Mouse (Mus musculus) liver, adult 2 months (tissue): ENCODE results near the gene Olfr1124. TPM values are rescaled to one million over a fixed set of nuclear protein-coding genes. Genes with fewer than 3 reads are reported as not detected.

ENCODE experiments used
- DNase-seq: peaks from one replicate; pipeline ENCODE4 v3.0.0-alpha.2; 2011; ENCODE audit warnings: low read depth, low spot score; ENCODE audit errors: extremely low read depth
- H3K27ac ChIP-seq: fragments of 200-500 bp; replicated peaks from 2 replicates; pipeline ENCODE4 v1.5.1; 2012; ENCODE audit warnings: low read depth, mild to moderate bottlenecking, control low read depth, inconsistent platforms, low read length; ENCODE audit not compliant: insufficient read depth
- H3K27me3 ChIP-seq: fragments of 200-500 bp; 2 replicates; pipeline ENCODE4 v1.6.1; 2012; ENCODE audit warnings: mild to moderate bottlenecking, moderate library complexity, low read length, inconsistent platforms; ENCODE audit not compliant: control insufficient read depth, insufficient read depth
- H3K36me3 ChIP-seq: fragments of 200-500 bp; 2 replicates; pipeline ENCODE4 v1.6.1; 2012; ENCODE audit warnings: low read length, inconsistent platforms; ENCODE audit not compliant: control insufficient read depth, insufficient read depth
- H3K4me1 ChIP-seq: fragments of 200-500 bp; 2 replicates; pipeline ENCODE4 v1.6.1; 2011; ENCODE audit warnings: low read length; ENCODE audit not compliant: control insufficient read depth, insufficient read depth
- H3K4me3 ChIP-seq: fragments of 200-500 bp; 2 replicates; pipeline ENCODE4 v1.5.1; 2011; ENCODE audit warnings: low read depth, mild to moderate bottlenecking, control low read depth, low read length, moderate library complexity; ENCODE audit not compliant: insufficient read depth
- H3K79me2 ChIP-seq: fragments of 200-500 bp; 2 replicates; pipeline ENCODE4 v1.6.1; 2012; ENCODE audit warnings: inconsistent platforms, mild to moderate bottlenecking, low read length, moderate library complexity; ENCODE audit not compliant: control insufficient read depth, insufficient read depth
- H3K9ac ChIP-seq: fragments of 200-500 bp; 2 replicates; pipeline ENCODE4 v1.6.1; 2012; ENCODE audit warnings: low read depth, mild to moderate bottlenecking, control low read depth, inconsistent platforms, low read length
- CTCF ChIP-seq: fragments of 200-500 bp; IDR thresholded peaks from 2 replicates; pipeline ENCODE4 v1.5.1; 2011; ENCODE audit warnings: low read depth, low read length, control low read depth
- POLR2A ChIP-seq: fragments of 200-500 bp; IDR thresholded peaks from 2 replicates; pipeline ENCODE4 v1.6.1; 2011; ENCODE audit warnings: low read length, control low read depth; ENCODE audit not compliant: insufficient read depth; ENCODE audit errors: extremely low read depth
- WGBS: fragments of 180-500 bp; shearing (Covaris S2); methylation state at CpG from one replicate; pipeline ENCODE4 v1.1.7; 2018; 5-methylcytosine and 5-hydroxymethylcytosine counted together
- polyA plus RNA-seq: library from polyadenylated mRNA; depleted of rRNA; stranded (reverse); fragments of >200 nt; gene quantifications from 2 replicates; pipeline ENCODE4 v1.2.3, GENCODE M21; 2012; rRNA removed
- total RNA-seq: library from RNA; depleted of rRNA; stranded (reverse); fragments of >200 nt; gene quantifications from 2 replicates; pipeline ENCODE4 v1.2.3, GENCODE M21; 2014; rRNA removed

Gene Olfr1124
- total and polyA plus RNA-seq, 2 experiments: not detected

DNA sequence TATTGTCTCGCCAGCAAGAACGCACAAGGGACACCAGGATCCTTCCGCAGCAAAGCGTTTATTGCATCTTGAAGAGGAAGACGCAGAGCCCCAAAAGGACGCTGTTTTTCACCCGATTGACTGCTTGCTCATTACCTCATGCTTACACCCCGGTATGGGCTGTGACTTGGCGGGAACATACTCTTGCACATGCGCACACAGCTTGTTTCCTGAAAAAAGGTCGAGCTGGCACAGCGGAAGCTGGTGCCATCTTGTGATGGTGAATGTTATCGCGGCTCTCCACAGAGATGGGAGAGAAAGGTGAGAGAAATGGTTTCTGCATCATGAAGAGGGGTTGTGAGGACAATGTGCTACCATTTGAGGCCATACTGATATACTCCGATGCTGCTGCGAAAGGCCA, 7.7 kb downstream of the Olfr1124 start:
- H3K27me3 ChIP-seq: no peaks in the 10 kb centered on the region
- DNase-seq: no peak
- H3K27ac ChIP-seq: no peak overlapping the region
- H3K79me2 ChIP-seq: no peaks in the 10 kb centered on the region
- H3K36me3 ChIP-seq: no peaks in the 10 kb centered on the region
- no peaks in the 10 kb centered on the region for H3K4me1 ChIP-seq
- 84% methylated on average over 16 of the region's 16 CpGs for WGBS
- no peak overlapping the region for H3K4me3 ChIP-seq
- no peak for TF ChIP-seq CTCF
- no peak for TF ChIP-seq POLR2A
- H3K9ac ChIP-seq: no peak overlapping the region

DNA sequence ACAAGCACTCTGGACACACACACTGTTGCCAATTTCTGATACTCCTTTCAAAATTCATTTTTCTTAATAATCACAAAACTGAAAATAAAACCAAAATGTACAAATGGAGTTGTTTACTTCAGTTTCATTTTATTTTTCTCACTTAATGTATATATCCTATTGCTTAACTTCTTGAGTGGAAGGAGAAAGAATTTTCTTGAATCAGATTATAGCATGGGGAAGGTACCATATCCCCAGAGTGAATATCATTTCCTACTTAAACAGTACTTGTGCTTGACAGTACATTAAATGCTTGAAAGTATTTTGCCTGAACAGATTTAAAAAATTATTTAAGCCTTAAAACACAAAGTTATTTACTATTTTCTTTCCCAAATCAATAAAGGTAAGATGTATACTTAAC, 23.6 kb downstream of the Olfr1124 start, which contains the start of gene Olfr1126:
TSS of gene Olfr1126 (plus strand) at position 301 of the 400 bp plus-strand sequence.
- TF ChIP-seq CTCF: no peak
- no peak for TF ChIP-seq POLR2A
- no peaks in the 10 kb centered on the region for H3K36me3 ChIP-seq
- H3K27ac ChIP-seq: no peak within 1 kb of the TSS
- no peak for DNase-seq
- no peaks in the 10 kb centered on the region for H3K4me1 ChIP-seq
- H3K27me3 ChIP-seq: no peaks in the 10 kb centered on the region
- H3K79me2 ChIP-seq: no peaks in the 10 kb centered on the region
- H3K4me3 ChIP-seq: no peak within 1 kb of the TSS
- H3K9ac ChIP-seq: no peak within 1 kb of the TSS

DNA sequence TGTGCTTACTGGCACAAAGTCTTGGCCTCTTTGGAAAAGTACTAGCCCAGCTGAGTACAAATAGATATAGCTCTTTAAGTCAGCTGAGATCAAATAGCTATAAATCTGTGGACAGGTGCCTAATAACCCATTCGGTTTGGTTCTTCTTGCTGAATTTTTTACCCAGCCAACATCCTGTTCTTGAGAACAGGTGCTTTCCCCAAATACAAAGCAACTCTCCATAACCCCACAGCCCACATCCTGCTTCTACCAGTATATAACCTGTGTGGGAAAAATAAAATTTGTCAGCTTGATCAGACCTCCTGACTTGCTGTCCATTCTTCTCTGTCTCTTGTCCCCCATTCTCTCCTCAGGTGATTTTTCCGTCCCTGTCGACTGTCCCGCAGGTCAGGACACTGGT, 31.7 kb downstream of the Olfr1124 start:
- no peak overlapping the region for H3K9ac ChIP-seq
- H3K79me2 ChIP-seq: no peaks in the 10 kb centered on the region
- 89% methylated on average over 4 of the region's 4 CpGs for WGBS
- no peaks in the 10 kb centered on the region for H3K36me3 ChIP-seq
- DNase-seq: no peak
- no peak overlapping the region for H3K27ac ChIP-seq
- H3K27me3 ChIP-seq: no peaks in the 10 kb centered on the region
- TF ChIP-seq CTCF: no peak
- TF ChIP-seq POLR2A: no peak
- no peak overlapping the region for H3K4me3 ChIP-seq
- no peaks in the 10 kb centered on the region for H3K4me1 ChIP-seq

DNA sequence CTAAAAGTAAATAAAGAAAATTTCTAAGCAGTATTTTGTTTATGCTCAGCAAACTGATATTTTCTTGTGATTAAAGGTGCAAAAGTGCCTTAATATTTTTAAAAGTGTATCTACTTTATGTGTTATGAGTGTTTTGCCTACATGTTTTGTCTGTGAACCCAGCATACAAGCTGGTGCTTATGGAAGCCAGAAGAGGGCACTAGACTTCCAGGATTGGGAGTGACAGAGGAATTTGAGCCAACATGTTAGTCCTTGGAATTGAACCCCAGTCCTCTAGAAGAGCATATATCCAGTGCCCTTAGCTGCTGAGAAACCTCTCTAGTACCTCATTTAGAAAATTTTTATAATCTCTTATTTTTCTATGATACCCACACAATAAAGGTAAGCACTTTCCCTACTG, 50.1 kb downstream of the Olfr1124 start:
- no peaks in the 10 kb centered on the region for H3K4me1 ChIP-seq
- H3K27ac ChIP-seq: no peak overlapping the region
- H3K27me3 ChIP-seq: no peaks in the 10 kb centered on the region
- H3K4me3 ChIP-seq: no peak overlapping the region
- TF ChIP-seq CTCF: peak; percentile 20
- TF ChIP-seq POLR2A: no peak
- no peak overlapping the region for H3K9ac ChIP-seq
- peak; percentile 37 for DNase-seq
- H3K36me3 ChIP-seq: no peaks in the 10 kb centered on the region
- no peaks in the 10 kb centered on the region for H3K79me2 ChIP-seq

DNA sequence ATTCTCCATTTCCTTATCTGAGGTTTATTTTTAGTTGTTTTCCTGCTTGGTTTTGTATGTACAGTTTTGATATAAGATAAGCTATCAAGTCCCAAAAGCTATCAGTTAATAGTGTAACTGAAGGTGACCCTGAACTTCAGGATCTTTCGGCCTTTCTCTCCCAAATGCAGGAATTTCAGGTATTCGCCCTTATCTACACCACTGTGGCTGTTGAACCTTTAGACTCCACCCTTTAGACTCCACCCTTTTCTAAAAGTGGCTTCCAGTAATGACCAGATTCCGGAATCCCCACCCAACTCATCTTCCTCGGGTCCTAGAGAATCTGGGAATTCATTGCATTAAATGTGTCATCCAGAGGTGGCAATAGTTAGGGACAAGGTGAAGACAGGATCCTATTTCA, 51.1 kb downstream of the Olfr1124 start:
- no peak overlapping the region for H3K27ac ChIP-seq
- WGBS: 69% methylated on average over 4 of the region's 4 CpGs
- H3K79me2 ChIP-seq: no peaks in the 10 kb centered on the region
- H3K9ac ChIP-seq: no peak overlapping the region
- TF ChIP-seq POLR2A: no peak
- TF ChIP-seq CTCF: no peak
- no peaks in the 10 kb centered on the region for H3K27me3 ChIP-seq
- DNase-seq: no peak
- no peaks in the 10 kb centered on the region for H3K4me1 ChIP-seq
- H3K4me3 ChIP-seq: no peak overlapping the region
- no peaks in the 10 kb centered on the region for H3K36me3 ChIP-seq

DNA sequence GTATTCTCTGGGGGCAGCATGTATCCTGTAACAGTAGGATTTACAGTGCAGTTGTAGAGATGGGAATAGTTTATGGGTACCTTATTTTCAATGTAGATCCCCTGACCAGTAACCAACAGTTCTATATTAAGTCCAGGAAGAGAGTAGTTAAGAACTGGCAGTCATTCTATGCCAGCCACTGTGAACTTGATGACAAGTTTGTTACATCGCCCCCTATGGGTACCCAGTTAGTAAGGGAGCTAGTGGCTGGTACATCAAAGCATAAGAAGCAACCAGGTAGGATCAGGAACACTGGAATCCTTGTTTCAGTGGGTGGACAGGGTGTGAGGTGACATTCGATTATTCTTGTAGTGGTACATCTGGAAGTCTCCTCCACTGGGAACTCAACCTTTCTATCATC, 52.2 kb downstream of the Olfr1124 start:
- WGBS: 68% methylated on average over 2 of the region's 2 CpGs
- Histone ChIP-seq H3K79me2 (no peaks in the 10 kb centered on the region), H3K27ac (no peak overlapping the region), H3K27me3 (no peaks in the 10 kb centered on the region), H3K4me1 (no peaks in the 10 kb centered on the region), H3K4me3 (no peak overlapping the region), H3K9ac (no peak overlapping the region), H3K36me3 (no peaks in the 10 kb centered on the region)
- no peak for TF ChIP-seq CTCF
- no peak for TF ChIP-seq POLR2A
- no peak for DNase-seq

Other genes starting within 250 kb of the Olfr1124 start
- not detected in 2 replicates for gene Olfr1112, start 242.5 kb upstream of the Olfr1124 start, total RNA-seq
- not detected in 2 replicates for gene Olfr1112, start 242.5 kb upstream of the Olfr1124 start, polyA plus RNA-seq
- not detected in 2 replicates for gene Olfr1113, start 221.3 kb upstream of the Olfr1124 start, total RNA-seq
- not detected in 2 replicates for gene Olfr1113, start 221.3 kb upstream of the Olfr1124 start, polyA plus RNA-seq
- gene Olfr1115, start 182.3 kb upstream of the Olfr1124 start, total RNA-seq: not detected in 2 replicates
- not detected in 2 replicates for gene Olfr1115, start 182.3 kb upstream of the Olfr1124 start, polyA plus RNA-seq
- gene Olfr1116, start 162.7 kb upstream of the Olfr1124 start, total RNA-seq: not detected in 2 replicates
- not detected in 2 replicates for gene Olfr1116, start 162.7 kb upstream of the Olfr1124 start, polyA plus RNA-seq
- not detected in 2 replicates for gene Olfr1118, start 122.7 kb upstream of the Olfr1124 start, total RNA-seq
- gene Olfr1118, start 122.7 kb upstream of the Olfr1124 start, polyA plus RNA-seq: not detected in 2 replicates
- gene Olfr1120, start 75.5 kb upstream of the Olfr1124 start, total RNA-seq: not detected in 2 replicates
- gene Olfr1120, start 75.5 kb upstream of the Olfr1124 start, polyA plus RNA-seq: not detected in 2 replicates
- gene Olfr1121, start 60.4 kb upstream of the Olfr1124 start, total RNA-seq: not detected in 2 replicates
- not detected in 2 replicates for gene Olfr1121, start 60.4 kb upstream of the Olfr1124 start, polyA plus RNA-seq
- gene Olfr1122, start 44.4 kb upstream of the Olfr1124 start, total RNA-seq: not detected in 2 replicates
- not detected in 2 replicates for gene Olfr1122, start 44.4 kb upstream of the Olfr1124 start, polyA plus RNA-seq
- gene Olfr1123, start 13.6 kb upstream of the Olfr1124 start, total RNA-seq: not detected in 2 replicates
- not detected in 2 replicates for gene Olfr1123, start 13.6 kb upstream of the Olfr1124 start, polyA plus RNA-seq
- not detected in 2 replicates for gene Olfr1126, start 23.7 kb downstream of the Olfr1124 start, total RNA-seq
- gene Olfr1126, start 23.7 kb downstream of the Olfr1124 start, polyA plus RNA-seq: not detected in 2 replicates
- not detected in 2 replicates for gene Pramel7, start 66.8 kb downstream of the Olfr1124 start, total RNA-seq
- gene Pramel7, start 66.8 kb downstream of the Olfr1124 start, polyA plus RNA-seq: not detected in 2 replicates
- gene Pramel6, start 76.3 kb downstream of the Olfr1124 start, total RNA-seq: not detected in 2 replicates
- not detected in 2 replicates for gene Pramel6, start 76.3 kb downstream of the Olfr1124 start, polyA plus RNA-seq
- gene Olfr153, start 101.5 kb downstream of the Olfr1124 start, total RNA-seq: not detected in 2 replicates
- gene Olfr153, start 101.5 kb downstream of the Olfr1124 start, polyA plus RNA-seq: not detected in 2 replicates
- gene Olfr1128, start 115.3 kb downstream of the Olfr1124 start, total RNA-seq: not detected in 2 replicates
- gene Olfr1128, start 115.3 kb downstream of the Olfr1124 start, polyA plus RNA-seq: not detected in 2 replicates
- gene Olfr1129, start 143.6 kb downstream of the Olfr1124 start, total RNA-seq: not detected in 2 replicates
- gene Olfr1129, start 143.6 kb downstream of the Olfr1124 start, polyA plus RNA-seq: not detected in 2 replicates
- gene Olfr1130, start 175.9 kb downstream of the Olfr1124 start, total RNA-seq: not detected in 2 replicates
- not detected in 2 replicates for gene Olfr1130, start 175.9 kb downstream of the Olfr1124 start, polyA plus RNA-seq
- not detected in 2 replicates for gene Olfr1131, start 196.8 kb downstream of the Olfr1124 start, total RNA-seq
- gene Olfr1131, start 196.8 kb downstream of the Olfr1124 start, polyA plus RNA-seq: not detected in 2 replicates
- gene Olfr1132, start 207.3 kb downstream of the Olfr1124 start, total RNA-seq: not detected in 2 replicates
- not detected in 2 replicates for gene Olfr1132, start 207.3 kb downstream of the Olfr1124 start, polyA plus RNA-seq
- gene Olfr1133, start 217.1 kb downstream of the Olfr1124 start, total RNA-seq: not detected in 2 replicates
- gene Olfr1133, start 217.1 kb downstream of the Olfr1124 start, polyA plus RNA-seq: not detected in 2 replicates
- gene Olfr1134, start 228.2 kb downstream of the Olfr1124 start, total RNA-seq: not detected in 2 replicates
- not detected in 2 replicates for gene Olfr1134, start 228.2 kb downstream of the Olfr1124 start, polyA plus RNA-seq
- gene Olfr1135, start 243.4 kb downstream of the Olfr1124 start, total RNA-seq: not detected in 2 replicates
- gene Olfr1135, start 243.4 kb downstream of the Olfr1124 start, polyA plus RNA-seq: not detected in 2 replicates